Mouse (Mus musculus) brown adipose tissue, adult 24 weeks (tissue): ENCODE data around the gene Gm49673. TPM values are rescaled to one million over a fixed set of nuclear protein-coding genes. Genes with fewer than 3 reads are reported as not detected.
"Not testable (repeated sequence)": the region's sequence is repeated elsewhere in the genome, so short reads cannot be mapped to it uniquely, and the experiment has no call there.

ENCODE experiments used
- H3K27ac ChIP-seq: fragments of 200-500 bp; replicated peaks from 2 replicates; pipeline ENCODE4 v1.5.1; 2012; ENCODE audit warnings: low read depth, mild to moderate bottlenecking, low read length
- H3K4me1 ChIP-seq: fragments of 200-500 bp; 2 replicates; pipeline ENCODE4 v1.6.1; 2012; ENCODE audit warnings: low read length, mixed read lengths; ENCODE audit not compliant: control insufficient read depth, insufficient read depth, insufficient read length
- H3K4me3 ChIP-seq: fragments of 200-500 bp; 2 replicates; pipeline ENCODE4 v1.5.1; 2012; ENCODE audit warnings: low read depth, mild to moderate bottlenecking, low read length, moderate library complexity; ENCODE audit not compliant: insufficient read depth
- polyA plus RNA-seq: library from polyadenylated mRNA; stranded (reverse); fragments of >200 nt; gene quantifications from 2 replicates; pipeline ENCODE4 v1.2.4, GENCODE M21; 2012; ENCODE audit not compliant: missing spikeins, insufficient read depth, insufficient read length

Gm49673 gene
- not detected in 2 replicates for polyA plus RNA-seq

- not testable (repeated sequence) for H3K4me1 ChIP-seq, H3K27ac ChIP-seq
- H3K4me3 ChIP-seq = peak within 1 kb of the TSS; percentile 70
Observed at GRCm38 (mm10) chr17:8147439-8148316, at the start of gene Gm49673, which contains the start of gene Rnaset2a. Gene Gm49673 (minus strand): TSS chr17:8147788. Gene Rnaset2a (minus strand): TSS chr17:8148097.

GRCm38 (mm10) chr17:8195685-8196376 is 48.2 kb upstream of the Gm49673 start:
- 0 out of 2 replicates have a peak overlapping the region, but pooled peaks have one; percentile 14 for H3K27ac ChIP-seq
- no peaks in the 10 kb centered on the region for H3K4me1 ChIP-seq
- H3K4me3 ChIP-seq = no peak overlapping the region

DNA sequence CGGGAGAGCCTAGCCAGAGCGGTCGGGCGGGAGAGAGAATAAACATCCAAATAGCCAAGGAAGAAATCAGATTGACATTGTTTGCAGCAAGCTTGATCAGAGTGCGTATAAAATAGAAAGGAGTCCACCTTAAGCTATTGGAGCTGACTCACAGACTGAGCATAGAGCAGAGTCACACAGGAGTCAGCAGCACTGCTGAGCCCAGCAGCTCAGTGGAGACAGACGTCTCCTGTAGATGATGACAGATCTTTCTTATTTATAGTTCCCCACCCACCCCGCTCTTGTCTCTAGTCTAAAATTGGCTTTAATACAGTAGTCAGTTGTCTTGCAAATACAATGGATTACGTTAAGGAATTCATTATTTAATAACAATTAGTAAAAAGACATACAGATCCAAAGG is 46.1 kb upstream of the Gm49673 start:
- Histone ChIP-seq H3K4me1 (no peaks in the 10 kb centered on the region), H3K27ac (no peak overlapping the region), H3K4me3 (no peak overlapping the region)

DNA sequence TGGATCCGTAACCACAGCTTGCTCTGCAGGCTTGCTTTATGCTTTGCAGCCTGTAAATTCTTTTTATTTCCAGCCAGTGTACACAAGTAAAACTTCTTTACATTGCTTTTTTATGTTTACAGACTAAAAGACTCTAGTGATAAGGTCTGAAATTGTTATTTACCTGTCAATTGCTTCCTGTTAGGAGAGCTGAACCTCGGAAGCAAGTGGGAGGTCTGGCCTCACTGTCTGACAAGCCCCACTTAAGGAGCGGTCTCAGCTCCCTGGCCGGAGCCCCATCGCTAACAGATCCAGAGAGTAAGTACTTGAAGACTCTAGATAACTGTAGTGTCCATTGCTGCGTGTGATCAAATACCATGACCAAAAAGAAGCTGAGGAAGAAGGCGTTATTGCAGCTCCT is 36.6 kb upstream of the Gm49673 start:
- Histone ChIP-seq H3K4me3 (no peak overlapping the region), H3K27ac (no peak overlapping the region)

DNA sequence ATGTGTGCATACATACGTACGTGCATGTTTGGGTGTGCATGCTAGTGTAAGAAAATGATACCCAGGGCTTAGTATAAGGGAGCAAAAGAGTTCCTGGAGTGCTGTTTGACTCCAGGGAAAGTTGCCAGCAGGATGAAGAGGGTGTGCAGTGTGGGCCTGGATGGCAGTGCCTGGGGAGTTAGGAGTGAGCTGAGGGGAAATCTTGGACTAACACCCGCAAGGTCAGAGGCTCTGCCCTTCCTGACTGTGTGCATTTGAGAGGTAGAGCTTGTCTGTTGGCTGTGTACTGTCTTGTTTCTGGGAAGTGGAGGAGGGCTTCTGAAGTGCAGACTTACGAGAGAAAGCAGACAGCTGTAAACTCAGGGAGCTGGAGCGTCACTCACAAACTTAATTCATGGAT is 36.2 kb upstream of the Gm49673 start:
- H3K4me1 ChIP-seq = no peaks in the 10 kb centered on the region
- H3K27ac ChIP-seq = no peak overlapping the region
- no peak overlapping the region for H3K4me3 ChIP-seq

More for the DNA sequence above, 36.6 kb upstream of the Gm49673 start:
- H3K4me1 ChIP-seq = no peaks in the 10 kb centered on the region

GRCm38 (mm10) chr17:8177090-8177489 is 29.5 kb upstream of the Gm49673 start:
- Histone ChIP-seq H3K27ac (no peak overlapping the region), H3K4me3 (no peak overlapping the region), H3K4me1 (no peaks in the 10 kb centered on the region)

- Histone ChIP-seq H3K4me1 (no peaks in the 10 kb centered on the region), H3K4me3 (no peak overlapping the region), H3K27ac (no peak overlapping the region)
Observed at GRCm38 (mm10) chr17:8171081-8171480, 23.5 kb upstream of the Gm49673 start.

- H3K4me3 ChIP-seq = no peak overlapping the region
- H3K4me1 ChIP-seq = no peaks in the 10 kb centered on the region
- no peak overlapping the region for H3K27ac ChIP-seq
Observed at GRCm38 (mm10) chr17:8170331-8170730, 22.7 kb upstream of the Gm49673 start.

GRCm38 (mm10) chr17:8167436-8167835 is 19.8 kb upstream of the Gm49673 start:
- H3K4me3 ChIP-seq, H3K27ac ChIP-seq, H3K4me1 ChIP-seq: not testable (repeated sequence)

GRCm38 (mm10) chr17:8166454-8166853 is 18.9 kb upstream of the Gm49673 start:
- not testable (repeated sequence) for H3K4me3 ChIP-seq, H3K27ac ChIP-seq, H3K4me1 ChIP-seq

DNA sequence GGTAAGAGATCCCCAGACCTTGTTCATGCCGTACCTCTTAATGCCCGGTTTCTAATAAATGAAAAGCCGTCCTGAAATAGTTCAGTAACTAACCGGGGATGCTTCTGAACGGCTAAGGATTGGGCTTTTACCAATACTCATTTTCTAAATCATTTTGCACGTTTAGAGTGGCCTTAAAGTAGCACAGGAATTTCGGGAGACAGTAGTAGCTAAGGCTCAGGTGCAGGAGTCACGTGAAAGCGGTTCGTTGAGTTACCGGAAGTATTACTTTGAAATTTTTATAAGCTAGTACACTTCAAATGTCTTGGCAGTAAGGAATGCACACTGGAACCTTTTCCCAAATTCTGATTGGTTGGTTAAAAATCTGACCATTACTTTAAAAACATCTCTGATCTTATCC is 18.4 kb upstream of the Gm49673 start:
- peak overlapping the region; percentile 70; the same call in 1 of the 2 replicates for H3K4me3 ChIP-seq
- not testable (repeated sequence) for H3K4me1 ChIP-seq, H3K27ac ChIP-seq

DNA sequence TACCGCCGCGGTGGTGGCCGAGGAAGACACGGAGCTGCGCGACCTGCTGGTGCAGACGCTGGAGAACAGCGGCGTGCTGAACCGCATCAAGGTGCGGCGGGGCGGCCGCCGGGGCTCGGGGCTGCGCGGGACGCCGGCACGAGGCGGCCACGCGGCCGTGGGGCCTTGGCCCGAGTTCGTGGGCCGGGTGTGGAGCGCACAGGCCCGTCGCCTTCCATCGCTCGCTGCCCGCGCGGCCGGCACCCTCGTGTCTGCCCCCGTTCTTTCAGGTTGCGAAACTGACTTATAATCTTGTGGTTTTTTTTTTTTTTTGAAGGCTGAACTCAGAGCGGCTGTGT is 18.0 kb upstream of the Gm49673 start:
- H3K27ac ChIP-seq, H3K4me1 ChIP-seq: not testable (repeated sequence)

GRCm38 (mm10) chr17:8164701-8165607 is 17.4 kb upstream of the Gm49673 start, which contains the start of gene Fgfr1op:
Gene Fgfr1op (plus strand): TSS chr17:8165501.
- not testable (repeated sequence) for H3K4me1 ChIP-seq
- Histone ChIP-seq H3K4me3 (peak within 1 kb of the TSS; percentile 70), H3K27ac (peak within 1 kb of the TSS; percentile 15)

More for the DNA sequence above, 18.0 kb upstream of the Gm49673 start:
- peak overlapping the region; percentile 70 for H3K4me3 ChIP-seq

- H3K27ac ChIP-seq, H3K4me3 ChIP-seq: not testable (repeated sequence)
Observed at GRCm38 (mm10) chr17:8160969-8161368, 13.4 kb upstream of the Gm49673 start.

DNA sequence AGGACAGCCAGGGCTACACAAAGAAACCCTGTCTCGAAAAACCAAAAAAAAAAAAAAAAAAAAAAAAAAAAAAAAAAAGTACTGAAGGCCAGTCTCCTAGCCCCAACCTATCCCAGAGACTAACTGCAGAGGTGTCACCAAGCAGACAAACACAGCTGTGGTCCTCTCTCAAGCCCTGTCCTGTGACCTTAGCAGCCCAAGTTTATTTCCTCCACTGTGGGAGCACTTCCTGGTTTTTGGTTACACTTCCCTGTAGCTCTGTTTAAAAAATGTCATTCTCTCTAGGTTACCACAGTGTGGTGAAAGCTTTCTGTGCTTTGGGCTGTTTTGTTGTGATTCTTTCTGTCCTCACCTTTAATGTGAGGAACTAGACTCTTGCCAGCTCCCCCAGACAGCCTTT is 11.0 kb upstream of the Gm49673 start:
- not testable (repeated sequence) for H3K4me1 ChIP-seq, H3K4me3 ChIP-seq, H3K27ac ChIP-seq

More at GRCm38 (mm10) chr17:8160969-8161368, 13.4 kb upstream of the Gm49673 start:
- H3K4me1 ChIP-seq = not testable (repeated sequence)
